Mouse (Mus musculus) adrenal gland, postnatal 36 days (tissue): ENCODE data around the gene Noto. TPM values are rescaled to one million over a fixed set of nuclear protein-coding genes. Genes with fewer than 3 reads are reported as not detected.

Experiments used
- DNase-seq, 2 experiments: peaks; one replicate each; pipeline ENCODE4 v3.0.0; 2021; ENCODE audit warnings: mixed read lengths in 1 of 2
- long read RNA-seq, 2 experiments: library from polyadenylated mRNA; stranded (forward); transcript quantifications; one replicate each; pipeline ENCODE4 v2.0.0; 2021; ENCODE audit warnings: borderline sequencing depth in 2 of 2
- total RNA-seq, 2 experiments: library from RNA; stranded (reverse); gene quantifications; 2 replicates each; pipeline ENCODE4 v1.2.3; 2021

Gene Noto
- not detected for total RNA-seq
- long read RNA-seq, experiment 1, result 0 reads
- long read RNA-seq, experiment 2, result 0 reads

- peak in 1 of 2 experiments; percentile 23 for DNase-seq
Measured at GRCm38 (mm10) chr6:85423836-85424379, at the start of gene Noto. Noto (plus strand) TSS chr6:85423886.

DNA sequence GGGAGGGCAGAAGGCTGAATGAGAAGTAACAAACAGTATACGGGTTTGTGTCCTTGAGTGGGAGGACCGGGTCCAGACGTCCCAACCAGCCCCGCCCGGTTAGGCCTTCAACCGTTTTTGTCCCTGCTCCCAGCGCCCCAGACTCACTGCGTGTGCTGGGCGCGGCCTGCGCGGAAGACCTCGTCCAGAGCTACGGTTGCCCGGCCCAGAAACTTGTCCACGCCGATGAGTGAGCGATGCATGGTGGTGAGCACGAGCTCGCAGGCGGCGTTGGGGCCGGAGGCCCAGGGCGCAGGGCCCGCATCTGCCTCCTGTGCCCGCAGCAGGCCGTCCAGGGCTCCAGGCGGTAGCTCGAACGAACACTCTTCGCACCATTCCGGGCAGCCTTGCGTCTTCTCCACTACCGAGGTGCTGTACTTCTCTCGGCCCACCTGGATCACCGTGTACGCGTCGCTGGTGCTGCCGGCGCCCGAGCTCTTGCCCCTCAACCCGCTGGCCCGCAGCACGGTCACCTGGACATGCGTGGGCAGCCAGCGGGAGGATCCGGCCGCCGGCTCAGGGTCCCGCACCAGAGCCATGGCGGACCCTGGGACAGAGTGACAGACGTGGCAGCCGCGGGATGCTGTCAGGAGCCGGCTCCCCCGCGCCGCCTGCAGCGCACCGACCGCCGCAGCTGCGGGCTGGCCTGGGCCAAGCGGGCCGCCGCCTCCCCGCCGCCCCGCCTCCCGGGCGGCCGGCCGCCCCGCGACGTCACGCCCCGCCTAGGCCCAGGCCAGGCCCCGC, 49.5 kb upstream of the Noto start, which contains the start of gene Rab11fip5:
Rab11fip5 (minus strand) TSS at position 684 of the 783 bp plus-strand sequence.
- DNase-seq, result peak; percentile 52 to 77

DNA sequence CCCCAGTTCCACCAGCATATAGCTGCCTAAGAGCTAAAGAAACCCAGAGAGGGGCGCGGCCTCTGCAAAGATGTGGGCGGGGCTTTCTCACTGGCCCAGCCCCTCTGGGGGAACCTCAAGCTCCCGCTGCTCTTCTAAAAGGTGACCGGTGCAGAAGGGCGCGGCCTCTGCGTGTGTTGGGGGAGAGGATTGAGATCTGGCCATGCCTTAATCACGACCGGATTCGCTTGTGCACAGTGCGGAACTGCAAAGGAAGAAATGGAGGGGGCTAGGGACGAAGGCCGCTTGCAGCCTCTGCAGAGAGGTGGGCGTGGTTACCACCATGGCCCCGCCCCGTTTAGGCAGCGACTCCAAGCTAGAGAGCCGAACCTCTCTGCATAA, 49.0 kb upstream of the Noto start:
- DNase-seq, result peak; percentile 97 to 99

- DNase-seq, result no peak
Measured at GRCm38 (mm10) chr6:85377066-85377734, 46.5 kb upstream of the Noto start.

- no peak for DNase-seq
Measured at GRCm38 (mm10) chr6:85377876-85378275, 45.8 kb upstream of the Noto start.

- no peak for DNase-seq
Measured at GRCm38 (mm10) chr6:85378629-85379028, 45.1 kb upstream of the Noto start.

DNA sequence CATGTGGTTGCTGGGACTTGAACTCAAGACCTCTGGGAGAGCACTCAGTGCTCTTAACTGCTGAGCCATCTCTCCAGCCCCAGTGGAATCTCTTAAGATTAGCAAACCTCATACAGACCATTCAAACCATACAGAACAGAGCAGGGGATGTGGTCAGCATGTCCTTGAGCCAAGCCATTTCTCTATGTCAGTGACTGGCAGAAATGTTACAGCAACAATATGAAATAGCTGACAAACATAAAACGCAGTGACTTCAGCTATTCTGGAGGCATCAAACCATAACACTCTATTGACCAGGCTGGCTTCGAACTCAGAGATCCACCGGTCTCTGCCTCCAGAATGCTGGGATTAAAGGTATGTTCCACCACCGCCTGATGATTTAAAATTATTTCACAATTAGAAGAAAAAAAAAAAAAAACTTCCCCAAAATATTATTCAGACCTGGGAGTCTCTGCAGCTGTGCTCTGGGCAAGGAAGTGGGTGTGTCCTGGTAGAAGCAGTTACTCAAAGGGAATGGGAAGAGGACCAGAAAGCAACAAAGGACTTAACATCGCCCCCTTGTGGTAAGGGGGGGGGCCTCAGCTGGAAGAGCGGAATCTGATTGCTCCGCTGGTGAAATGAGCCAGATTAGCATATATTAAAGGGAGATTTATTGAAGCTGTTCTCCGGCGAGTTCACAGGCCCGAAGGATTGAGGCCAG, 43.3 kb upstream of the Noto start:
- DNase-seq, result peak; percentile 76 to 90

GRCm38 (mm10) chr6:85380901-85381647, 42.6 kb upstream of the Noto start:
- no peak for DNase-seq

- no peak for DNase-seq
Measured at GRCm38 (mm10) chr6:85381648-85382020, 42.1 kb upstream of the Noto start.

- no peak for DNase-seq
Measured at GRCm38 (mm10) chr6:85382791-85383190, 40.9 kb upstream of the Noto start.

- no peak for DNase-seq
Measured at GRCm38 (mm10) chr6:85388608-85389007, 35.1 kb upstream of the Noto start.

DNA sequence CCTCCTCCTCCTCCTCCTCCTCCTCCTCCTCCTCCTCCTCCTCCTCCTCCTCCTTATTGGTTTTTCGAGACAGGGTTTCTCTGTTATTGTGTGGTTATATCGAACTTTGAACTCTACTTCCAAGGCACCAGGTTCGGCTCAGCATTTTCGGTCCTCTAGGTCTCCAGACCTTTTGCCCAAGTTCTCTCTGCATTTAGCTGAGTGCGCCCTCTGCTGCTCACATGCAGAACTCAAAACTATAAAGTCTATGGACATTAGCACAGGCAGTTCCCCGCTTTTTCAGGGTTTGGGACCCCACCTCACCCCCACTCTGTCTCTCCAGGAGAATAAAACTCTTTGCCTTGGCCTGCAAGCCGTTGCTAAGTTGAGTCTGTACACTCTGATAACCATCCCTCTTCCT, 31.9 kb upstream of the Noto start:
- peak; percentile 72 to 81 for DNase-seq

- no peak for DNase-seq
Measured at GRCm38 (mm10) chr6:85395360-85395759, 28.3 kb upstream of the Noto start.

DNA sequence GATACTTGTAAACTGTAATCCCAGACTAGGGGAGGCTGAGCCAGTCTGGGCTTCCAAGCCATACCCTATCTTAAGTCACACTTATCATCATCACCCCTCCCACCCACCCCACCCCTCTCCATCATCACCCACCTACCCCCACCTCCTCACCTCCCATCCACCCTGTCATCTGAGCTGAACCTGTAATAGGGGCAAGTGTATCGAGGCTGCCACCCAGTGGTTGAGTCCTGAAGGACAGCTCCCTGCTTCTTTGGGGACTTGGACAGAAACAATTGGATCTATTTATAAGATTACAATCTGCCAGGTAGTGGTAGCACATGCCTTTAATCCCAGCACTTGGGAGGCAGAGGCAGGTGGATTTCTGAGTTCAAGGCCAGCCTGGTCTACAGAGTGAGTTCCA, 26.5 kb upstream of the Noto start:
- DNase-seq, result peak; percentile 63 to 71

GRCm38 (mm10) chr6:85399715-85400114, 24.0 kb upstream of the Noto start:
- no peak for DNase-seq

- DNase-seq, result no peak
Measured at GRCm38 (mm10) chr6:85402613-85403012, 21.1 kb upstream of the Noto start.

DNA sequence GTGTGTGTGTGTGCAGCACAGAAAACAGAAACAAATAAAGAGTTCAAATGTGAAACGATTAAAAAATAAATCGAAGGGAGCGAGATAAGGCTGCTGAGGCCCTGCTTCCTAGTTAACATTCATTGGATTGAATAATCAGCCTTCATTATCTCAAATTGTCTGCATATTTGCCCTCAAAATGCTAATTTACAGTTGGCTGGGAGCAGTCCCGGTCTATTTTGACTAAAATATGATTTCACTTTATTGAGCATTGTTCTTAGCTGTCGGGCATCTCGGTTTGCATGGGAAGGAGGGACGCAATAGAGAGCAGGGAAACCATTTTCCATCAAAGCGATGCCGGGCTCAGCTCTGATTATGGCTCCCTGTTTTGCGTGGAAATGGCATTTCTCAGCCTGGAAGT, 20.6 kb upstream of the Noto start:
- DNase-seq, result no peak

DNA sequence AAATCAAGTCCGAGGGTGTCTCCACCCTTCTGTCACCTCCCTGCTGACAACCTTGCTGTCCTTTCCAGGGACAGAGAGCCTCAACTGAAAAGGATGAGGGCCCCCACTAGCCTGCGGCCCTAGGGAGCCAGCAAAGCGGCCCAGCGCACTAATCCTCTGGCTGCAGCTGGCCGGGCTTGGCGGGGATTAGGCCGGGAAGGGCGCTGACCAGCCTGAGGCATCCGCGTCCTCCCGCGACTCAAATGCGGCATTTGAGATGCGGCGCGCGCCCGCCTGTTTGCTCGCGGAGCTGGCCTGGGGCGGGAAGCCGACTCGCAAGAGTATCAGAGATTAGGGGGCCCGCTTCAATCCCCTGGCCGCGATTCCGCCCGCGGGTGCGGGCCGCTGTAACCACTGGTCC, 14.7 kb upstream of the Noto start:
- DNase-seq, result no peak

DNA sequence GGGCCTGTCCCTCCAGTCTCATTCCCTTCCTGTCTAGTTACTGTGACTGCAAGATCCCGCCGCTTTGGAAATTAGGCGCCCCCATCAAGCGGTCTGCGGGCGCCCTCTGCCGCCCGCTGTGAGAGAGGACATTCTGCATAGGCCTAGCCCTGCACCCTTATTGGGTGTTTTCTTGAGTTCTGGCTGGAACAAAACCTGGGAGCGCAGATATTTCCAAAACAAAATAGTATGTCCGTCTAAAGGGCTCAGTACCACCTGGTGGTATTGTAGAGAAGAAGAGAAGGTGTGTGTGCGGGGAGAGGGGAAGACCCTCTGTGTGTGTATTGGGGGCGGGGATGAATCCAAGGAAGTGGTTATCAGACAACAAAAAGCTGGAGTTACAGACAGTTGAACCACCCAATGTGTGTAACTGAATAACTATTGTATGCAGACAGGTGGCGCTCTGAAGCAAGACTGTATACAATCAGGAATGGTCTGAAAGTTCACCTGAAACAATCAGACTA, 12.9 kb upstream of the Noto start:
- peak; percentile 54 to 59 for DNase-seq

- no peak for DNase-seq
Measured at GRCm38 (mm10) chr6:85415829-85416228, 7.9 kb upstream of the Noto start.

- DNase-seq, result no peak
Measured at GRCm38 (mm10) chr6:85419150-85419549, 4.5 kb upstream of the Noto start.
